Mouse (Mus musculus) CH12.LX (cell line): ENCODE results near the gene Pold3. TPM values are rescaled to one million over a fixed set of nuclear protein-coding genes. Genes with fewer than 3 reads are reported as not detected.
A peak's percentile ranks its signal among the peaks of the same experiment; 100 is the strongest.

Experiments
- DNase-seq: peaks from one replicate; pipeline ENCODE4 v3.0.0-alpha.2; 2013; ENCODE audit errors: extremely low read depth
- H3K27ac ChIP-seq: 2 replicates; pipeline ENCODE4 v1.5.1; 2012; ENCODE audit warnings: low read depth, mild to moderate bottlenecking, control low read depth, moderate library complexity; ENCODE audit not compliant: insufficient read depth
- H3K27me3 ChIP-seq: replicated peaks from 2 replicates; pipeline ENCODE3; 2012; ENCODE audit warnings: inconsistent platforms
- H3K36me3 ChIP-seq, 2 experiments: replicated peaks in 1 of 2; 2 replicates each; pipeline versions ENCODE3 to v1.6.1; 2012; ENCODE audit warnings: inconsistent platforms in 1 of 2, low read length in 1 of 2, mild to moderate bottlenecking in 1 of 2, mixed read lengths in 1 of 2, moderate library complexity in 1 of 2; ENCODE audit not compliant: control insufficient read depth in 1 of 2, insufficient read depth in 1 of 2
- H3K4me1 ChIP-seq, 2 experiments: 2 replicates each; pipeline ENCODE4 v1.6.1; 2012; ENCODE audit warnings: inconsistent platforms in 1 of 2, moderate library complexity in 1 of 2; ENCODE audit not compliant: insufficient read depth in 2 of 2, control insufficient read depth in 1 of 2
- H3K4me2 ChIP-seq: 2 replicates; pipeline ENCODE4 v1.6.1; 2012; ENCODE audit warnings: low read depth, mild to moderate bottlenecking, control low read depth; ENCODE audit not compliant: poor library complexity, insufficient read depth, severe bottlenecking
- H3K4me3 ChIP-seq, 3 experiments: fragments of 150-350 bp in 1 of 3; sonication (generic) in 1 of 3; replicated peaks in 1 of 3; 2 replicates each; pipeline versions ENCODE3 to v1.5.1; 2011 to 2012; ENCODE audit warnings: low read depth in 2 of 3, low read length in 2 of 3, mild to moderate bottlenecking in 2 of 3, moderate library complexity in 2 of 3, control low read depth in 1 of 3, improper control_type of control experiment in 1 of 3, inconsistent platforms in 1 of 3, mixed read lengths in 1 of 3; ENCODE audit not compliant: poor library complexity in 1 of 3
- H3K79me2 ChIP-seq: replicated peaks from 2 replicates; pipeline ENCODE4 v1.6.1; 2012; ENCODE audit warnings: mild to moderate bottlenecking, moderate library complexity; ENCODE audit not compliant: control insufficient read depth, poor library complexity, insufficient read depth, severe bottlenecking; ENCODE audit errors: extremely low read depth
- H3K9ac ChIP-seq: 2 replicates; pipeline ENCODE4 v1.6.1; 2012; ENCODE audit warnings: low read depth, mild to moderate bottlenecking, control low read depth, moderate library complexity; ENCODE audit not compliant: insufficient read depth
- H3K9me3 ChIP-seq: replicated peaks from 2 replicates; pipeline ENCODE3; 2012; ENCODE audit warnings: low read length, inconsistent platforms, mixed read lengths
- BHLHE40 ChIP-seq: IDR thresholded peaks from 2 replicates; pipeline ENCODE4 v1.6.1; 2011; ENCODE audit warnings: mild to moderate bottlenecking, low read depth, low read length, improper control_type of control experiment
- CHD2 ChIP-seq: IDR thresholded peaks from 2 replicates; pipeline ENCODE4 v1.6.1; 2011; ENCODE audit warnings: low read length, improper control_type of control experiment
- CTCF ChIP-seq, 2 experiments: IDR thresholded peaks in 1 of 2; conservative IDR thresholded peaks in 1 of 2; 2 replicates each; pipeline ENCODE4 v1.5.1; 2011 to 2012; ENCODE audit warnings: low read depth in 2 of 2, low read length in 2 of 2, improper control_type of control experiment in 1 of 2, inconsistent platforms in 1 of 2, mild to moderate bottlenecking in 1 of 2, moderate library complexity in 1 of 2
- E2F4 ChIP-seq: IDR thresholded peaks from 2 replicates; pipeline ENCODE4 v1.6.1; 2011; ENCODE audit warnings: low read depth, low read length, improper control_type of control experiment; ENCODE audit not compliant: insufficient replicate concordance
- ELF1 ChIP-seq: IDR thresholded peaks from 2 replicates; pipeline ENCODE4 v1.6.1; 2014; ENCODE audit warnings: low read depth, mild to moderate bottlenecking, inconsistent platforms, low read length, improper control_type of control experiment
- EP300 ChIP-seq: IDR thresholded peaks from 2 replicates; pipeline ENCODE4 v1.6.1; 2011; ENCODE audit warnings: low read length, improper control_type of control experiment
- ETS1 ChIP-seq: conservative IDR thresholded peaks from 2 replicates; pipeline ENCODE4 v1.6.1; 2012; ENCODE audit warnings: low read depth, mild to moderate bottlenecking, inconsistent platforms, low read length, improper control_type of control experiment, moderate library complexity
- HCFC1 ChIP-seq: IDR thresholded peaks from 2 replicates; pipeline ENCODE4 v1.6.1; 2012; ENCODE audit warnings: low read depth, mild to moderate bottlenecking, inconsistent platforms, low read length, improper control_type of control experiment
- JUN ChIP-seq: IDR thresholded peaks from 2 replicates; pipeline ENCODE4 v1.6.1; 2011; ENCODE audit warnings: low read depth, mild to moderate bottlenecking, low read length, improper control_type of control experiment, moderate library complexity; ENCODE audit not compliant: insufficient read depth
- JUND ChIP-seq: conservative IDR thresholded peaks from 2 replicates; pipeline ENCODE4 v1.6.1; 2011; ENCODE audit warnings: low read depth, low read length, improper control_type of control experiment
- KAT2A ChIP-seq: IDR thresholded peaks from 2 replicates; pipeline ENCODE4 v1.6.1; 2012; ENCODE audit warnings: low read length, improper control_type of control experiment, inconsistent platforms; ENCODE audit not compliant: insufficient replicate concordance
- MAFK ChIP-seq: IDR thresholded peaks from 2 replicates; pipeline ENCODE4 v1.6.1; 2011; ENCODE audit warnings: low read length, improper control_type of control experiment; ENCODE audit not compliant: insufficient replicate concordance
- MAX ChIP-seq: IDR thresholded peaks from 2 replicates; pipeline ENCODE4 v1.6.1; 2011; ENCODE audit warnings: low read length, improper control_type of control experiment
- MXI1 ChIP-seq: IDR thresholded peaks from 2 replicates; pipeline ENCODE4 v1.6.1; 2011; ENCODE audit warnings: mild to moderate bottlenecking, low read depth, low read length, improper control_type of control experiment
- MYC ChIP-seq: IDR thresholded peaks from 2 replicates; pipeline ENCODE4 v1.6.1; 2011; ENCODE audit warnings: low read depth, mild to moderate bottlenecking, improper control_type of control experiment, low read length
- PAX5 ChIP-seq: IDR thresholded peaks from 2 replicates; pipeline ENCODE4 v1.6.1; 2012; ENCODE audit warnings: low read length, inconsistent platforms, mixed read lengths
- POLR2A ChIP-seq: IDR thresholded peaks from 2 replicates; pipeline ENCODE4 v1.6.1; 2011; ENCODE audit warnings: low read depth, mild to moderate bottlenecking, improper control_type of control experiment, low read length
- RCOR1 ChIP-seq: conservative IDR thresholded peaks from 2 replicates; pipeline ENCODE4 v1.6.1; 2012; ENCODE audit warnings: low read depth, mild to moderate bottlenecking, inconsistent platforms, low read length, improper control_type of control experiment
- SIN3A ChIP-seq: IDR thresholded peaks from 2 replicates; pipeline ENCODE4 v1.6.1; 2012; ENCODE audit warnings: low read length, improper control_type of control experiment, inconsistent platforms
- SMC3 ChIP-seq: IDR thresholded peaks from 2 replicates; pipeline ENCODE4 v1.6.1; 2011; ENCODE audit warnings: low read depth, low read length, improper control_type of control experiment
- TCF12 ChIP-seq: IDR thresholded peaks from 2 replicates; pipeline ENCODE4 v1.6.1; 2014; ENCODE audit warnings: low read depth, mild to moderate bottlenecking, inconsistent platforms, low read length, improper control_type of control experiment
- UBTF ChIP-seq: IDR thresholded peaks from 2 replicates; pipeline ENCODE4 v1.6.1; 2012; ENCODE audit warnings: low read depth, mild to moderate bottlenecking, inconsistent platforms, low read length, improper control_type of control experiment, moderate library complexity
- ZC3H11A ChIP-seq: IDR thresholded peaks from 2 replicates; pipeline ENCODE4 v1.6.1; 2012; ENCODE audit warnings: low read depth, mild to moderate bottlenecking, inconsistent platforms, low read length, improper control_type of control experiment
- ZKSCAN1 ChIP-seq: IDR thresholded peaks from 2 replicates; pipeline ENCODE4 v1.6.1; 2012; ENCODE audit warnings: low read depth, inconsistent platforms, low read length, improper control_type of control experiment, borderline replicate concordance
- ZMIZ1 ChIP-seq: IDR thresholded peaks from 2 replicates; pipeline ENCODE4 v1.6.1; 2012; ENCODE audit warnings: low read depth, mild to moderate bottlenecking, inconsistent platforms, low read length, improper control_type of control experiment
- ZNF384 ChIP-seq: IDR thresholded peaks from 2 replicates; pipeline ENCODE4 v1.6.1; 2012; ENCODE audit warnings: low read depth, low read length, improper control_type of control experiment, inconsistent platforms
- dilution Hi-C: fragments of 300-500 bp; cut with MboI; formaldehyde crosslinking; loops from 2 replicates; pipeline ENCODE4 v1.14.3; 2020; ENCODE audit warnings: low sequenced_read_pairs; ENCODE audit not compliant: extremely low pct_unique_long_range_greater_than_20kb, extremely low pct_ligation_motif_present
- in situ Hi-C: fragments of 300-500 bp; cut with MboI; formaldehyde crosslinking; loops from 3 replicates; pipeline ENCODE4 v1.14.3; 2019; ENCODE audit warnings: low sequenced_read_pairs, low pct_ligation_motif_present, low pct_unique_long_range_greater_than_20kb, mixed read lengths
- polyA plus RNA-seq: library from polyadenylated mRNA; unstranded; fragments of >175 nt; gene quantifications from 2 replicates; pipeline ENCODE4 v1.2.1, GENCODE M21; 2012; ENCODE audit warnings: low read depth; ENCODE audit not compliant: insufficient read length
- total RNA-seq, 2 experiments: library from RNA; depleted of rRNA; stranded (reverse); fragments of 300-350 nt in 1 of 2; fragments of >200 nt in 1 of 2; gene quantifications; 2 replicates each; pipeline ENCODE4 v1.2.3; 2012 to 2014

The Pold3 gene
- total and polyA plus RNA-seq, 3 experiments = 59.5 to 121 (median 88.0) TPM

DNA sequence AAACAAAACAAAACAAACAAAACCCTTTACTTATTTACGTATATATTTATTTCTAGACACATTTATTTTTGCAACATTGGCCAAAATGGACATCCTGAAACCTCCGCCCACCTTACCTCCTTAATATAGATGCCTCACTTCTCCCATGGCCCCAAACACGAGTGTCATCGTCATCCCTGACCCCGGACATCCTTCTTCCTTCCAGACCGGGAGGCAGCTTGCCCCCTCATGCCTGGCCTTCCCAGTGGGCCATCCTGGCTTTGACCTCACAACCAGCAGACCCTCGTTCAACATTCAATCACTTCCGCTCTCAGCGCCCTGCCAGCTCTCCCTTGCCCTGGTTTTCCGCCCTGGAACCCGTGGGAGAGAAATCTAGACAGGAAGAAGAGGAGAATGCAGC is 29.3 kb upstream of the Pold3 start:
- dilution Hi-C loops = no loop called here
- TF ChIP-seq PAX5 (no peak), ETS1 (no peak), MAX (no peak), SMC3 (no peak), MYC (no peak), CHD2 (no peak), MXI1 (no peak), MAFK (no peak), SIN3A (no peak), ZKSCAN1 (no peak), TCF12 (no peak), EP300 (no peak), ZC3H11A (no peak)

GRCm38 (mm10) chr7:100150086-100150485 is 28.7 kb upstream of the Pold3 start:
- no peak overlapping the region for H3K4me3 ChIP-seq
- dilution Hi-C loops = no loop called here
- TF ChIP-seq E2F4 (no peak), JUND (no peak), BHLHE40 (no peak)
- peaks cover 8% of the 10 kb centered on the region for H3K27me3 ChIP-seq
- in situ Hi-C loops = no loop called here
- H3K36me3 ChIP-seq = no peaks in the 10 kb centered on the region
- peaks cover 0 to 6% of the 10 kb centered on the region in 2 experiments; a peak in 1 of 4 replicates for H3K4me1 ChIP-seq
- H3K27ac ChIP-seq = no peak overlapping the region
- H3K9me3 ChIP-seq = no peaks in the 10 kb centered on the region
- peak overlapping the region; percentile 24; the same call in 1 of the 2 replicates for H3K4me2 ChIP-seq
- H3K9ac ChIP-seq = no peak overlapping the region
- H3K79me2 ChIP-seq = no peaks in the 10 kb centered on the region
- DNase-seq = no peak

More for the DNA sequence above, 29.3 kb upstream of the Pold3 start:
- Histone ChIP-seq H3K9ac (no peak overlapping the region), H3K4me1 (peaks cover 0 to 9% of the 10 kb centered on the region in 2 experiments; a peak in 2 of 4 replicates), H3K79me2 (no peaks in the 10 kb centered on the region), H3K4me2 (no peak overlapping the region), H3K27me3 (peaks cover 3% of the 10 kb centered on the region), H3K36me3 (no peaks in the 10 kb centered on the region), H3K9me3 (no peaks in the 10 kb centered on the region), H3K27ac (no peak overlapping the region), H3K4me3 (no peak overlapping the region)
- no peak for DNase-seq
- in situ Hi-C loops = no loop called here

DNA sequence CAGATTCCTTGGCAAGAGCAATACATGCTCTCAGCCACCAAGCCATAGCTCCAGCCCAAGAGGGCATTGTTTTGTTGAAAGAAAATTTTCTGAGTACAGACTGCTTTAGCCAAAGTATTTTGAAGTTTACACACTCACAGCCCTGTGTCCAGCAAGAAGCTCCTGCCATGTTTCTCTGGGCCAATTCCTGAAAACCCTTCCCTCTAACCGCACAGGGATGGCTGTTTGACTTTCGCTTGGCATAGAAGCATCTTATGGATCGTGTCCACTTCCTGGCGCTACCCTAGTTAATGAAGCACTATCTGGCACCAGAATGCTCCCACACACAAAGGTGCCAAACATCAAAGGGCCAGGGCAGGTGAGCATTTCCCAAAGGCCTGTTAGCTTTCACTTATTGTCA is 27.2 kb upstream of the Pold3 start:
- Histone ChIP-seq H3K27me3 (peaks cover 15% of the 10 kb centered on the region), H3K4me3 (no peak overlapping the region), H3K4me2 (no peak overlapping the region), H3K9ac (no peak overlapping the region), H3K9me3 (no peaks in the 10 kb centered on the region), H3K4me1 (0 out of 4 replicates have a peak, but pooled peaks cover 0 to 3% of the 10 kb centered on the region in 2 experiments), H3K36me3 (no peaks in the 10 kb centered on the region), H3K79me2 (no peaks in the 10 kb centered on the region), H3K27ac (no peak overlapping the region)
- in situ Hi-C loops (no loop called here), dilution Hi-C loops (no loop called here)
- no peak for TF ChIP-seq ELF1
- TF ChIP-seq CTCF (conservative IDR thresholded peaks at IDR 0.05 in 1 of 2, IDR thresholded peaks at IDR 0.05 in 1 of 2; ENCODE audit: low read depth in 2 of 2, low read length in 2 of 2) = no peak
- TF ChIP-seq ZKSCAN1 = no peak
- no peak for TF ChIP-seq JUN
- no peak for TF ChIP-seq KAT2A
- TF ChIP-seq RCOR1 = no peak
- TF ChIP-seq UBTF = no peak
- TF ChIP-seq HCFC1 = no peak
- TF ChIP-seq ZNF384 = no peak
- no peak for TF ChIP-seq ZMIZ1
- TF ChIP-seq POLR2A = no peak
- no peak for DNase-seq
